Mouse (Mus musculus): ENCODE data around the gene Rab40c. TPM values are rescaled to one million over a fixed set of nuclear protein-coding genes. Genes with fewer than 3 reads are reported as not detected.

Gene Rab40c
- polyA plus RNA-seq, 2 experiments, result 3.4 to 6.4 TPM

DNA sequence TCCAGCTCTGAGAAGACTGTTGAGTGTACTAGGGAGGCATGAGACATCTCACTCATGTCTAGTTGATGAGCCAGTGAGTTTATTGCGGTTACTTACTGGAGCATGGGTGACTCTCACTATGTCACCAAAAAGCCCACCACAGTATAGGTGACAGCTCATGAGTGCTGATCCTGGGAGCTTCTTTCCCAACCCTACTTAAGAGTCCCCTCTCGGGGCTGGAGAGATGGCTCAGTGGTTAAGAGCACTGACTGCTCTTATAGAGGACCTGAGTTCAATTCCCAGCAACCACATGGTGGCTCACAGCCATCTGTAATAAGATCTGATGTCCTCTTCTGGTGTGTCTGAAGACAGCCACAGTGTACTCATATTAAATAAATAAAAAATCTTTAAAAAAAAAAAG lies 49.6 kb downstream of the Rab40c start:
- Histone ChIP-seq H3K9ac (replicated peaks) (no peak overlapping the region), H3K4me3 (ENCODE audit: insufficient read depth in 1 of 2, low read depth in 2 of 2, low read length in 2 of 2) (no peak overlapping the region), H3K4me1 (replicated peaks; ENCODE audit: control insufficient read depth in 2 of 2, insufficient read depth in 2 of 2, low read length in 1 of 2) (peaks cover 0 to 22% of the 10 kb centered on the region in 2 experiments; a peak in 3 of 4 replicates), H3K27me3 (ENCODE audit: control insufficient read depth, insufficient read depth, low read length) (no peaks in the 10 kb centered on the region), H3K4me2 (ENCODE audit: low read depth) (no peak overlapping the region), H3K36me3 (replicated peaks; ENCODE audit: control insufficient read depth, insufficient read depth, low read depth) (no peaks in the 10 kb centered on the region; the same call in 1 of the 2 replicates), H3K9me3 (ENCODE audit: control insufficient read depth, low read length) (no peaks in the 10 kb centered on the region), H3K27ac (no peak overlapping the region)
- DNase-seq (ENCODE audit: low read depth in 3 of 3, low spot score in 3 of 3) (no peak), ATAC-seq (ENCODE audit: insufficient read depth) (no peak)
- 73% methylated on average over 2 of the region's 2 CpGs for WGBS (ENCODE audit: insufficient replicate concordance)
- no peak for TF ChIP-seq CTCF (IDR thresholded peaks at IDR 0.05; ENCODE audit: low read depth)
- no peak for TF ChIP-seq EP300 (IDR thresholded peaks at IDR 0.05; ENCODE audit: low read depth)

GRCm38 (mm10) chr17:25869498-25869897 lies 50.0 kb downstream of the Rab40c start:
- 87% methylated on average over 8 of the region's 8 CpGs for WGBS (ENCODE audit: insufficient replicate concordance)
- no peak for DNase-seq (ENCODE audit: low read depth in 3 of 3, low spot score in 3 of 3)
- no peaks in the 10 kb centered on the region; the same call in 1 of the 2 replicates for H3K36me3 ChIP-seq (replicated peaks; ENCODE audit: control insufficient read depth, insufficient read depth, low read depth)
- H3K27me3 ChIP-seq (ENCODE audit: control insufficient read depth, insufficient read depth, low read length), result no peaks in the 10 kb centered on the region
- ATAC-seq (ENCODE audit: insufficient read depth), result no peak
- H3K4me3 ChIP-seq (ENCODE audit: insufficient read depth in 1 of 2, low read depth in 2 of 2, low read length in 2 of 2), result no peak overlapping the region
- H3K4me1 ChIP-seq (replicated peaks; ENCODE audit: control insufficient read depth in 2 of 2, insufficient read depth in 2 of 2, low read length in 1 of 2), result peaks cover 0 to 22% of the 10 kb centered on the region in 2 experiments; a peak in 3 of 4 replicates
- no peaks in the 10 kb centered on the region for H3K9me3 ChIP-seq (ENCODE audit: control insufficient read depth, low read length)
- TF ChIP-seq CTCF (IDR thresholded peaks at IDR 0.05; ENCODE audit: low read depth) (no peak), EP300 (IDR thresholded peaks at IDR 0.05; ENCODE audit: low read depth) (no peak)
- no peak overlapping the region for H3K4me2 ChIP-seq (ENCODE audit: low read depth)
- H3K27ac ChIP-seq, result no peak overlapping the region
- H3K9ac ChIP-seq (replicated peaks), result no peak overlapping the region

DNA sequence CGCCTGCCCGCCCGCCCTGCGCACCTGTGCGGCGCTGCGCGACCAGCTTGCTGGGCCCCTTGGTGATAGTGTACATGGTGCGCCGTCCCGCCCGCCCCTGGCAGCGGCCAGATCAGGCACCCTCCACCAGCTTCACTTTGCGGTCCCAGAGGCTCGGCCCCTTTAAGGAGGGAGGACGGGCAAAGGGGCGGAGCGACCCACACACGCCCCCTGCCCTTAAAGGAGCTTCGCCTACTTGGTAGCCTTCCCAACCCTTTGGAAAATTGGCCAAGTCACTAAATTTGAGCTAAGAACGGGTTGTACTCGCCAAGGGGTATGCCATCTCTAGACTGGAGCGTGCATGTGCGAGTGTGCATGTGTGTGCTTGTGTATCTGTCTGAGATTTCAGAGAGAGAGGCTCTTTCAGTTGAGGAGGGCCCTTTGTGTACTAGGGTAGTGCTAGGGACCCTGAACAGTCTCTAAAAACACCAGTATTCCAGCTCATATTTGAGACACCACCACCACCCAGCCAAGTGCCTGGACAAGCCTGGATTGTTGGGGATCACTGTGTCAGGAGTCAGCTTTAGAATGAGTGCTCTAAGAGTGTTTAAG lies 50.8 kb downstream of the Rab40c start, which contains the start of gene Mcrip2:
Gene Mcrip2 (minus strand): TSS at position 164 of the 591 bp plus-strand sequence.
- DNase-seq (ENCODE audit: low read depth in 3 of 3, low spot score in 3 of 3), result no peak
- TF ChIP-seq EP300 (IDR thresholded peaks at IDR 0.05; ENCODE audit: low read depth) (no peak), CTCF (IDR thresholded peaks at IDR 0.05; ENCODE audit: low read depth) (0 out of 2 replicates have a peak, but pooled peaks have one; percentile 7)
- Histone ChIP-seq H3K4me1 (replicated peaks; ENCODE audit: control insufficient read depth in 2 of 2, insufficient read depth in 2 of 2, low read length in 1 of 2) (peaks cover 0 to 15% of the 10 kb centered on the region in 2 experiments; a peak in 3 of 4 replicates), H3K9me3 (ENCODE audit: control insufficient read depth, low read length) (no peaks in the 10 kb centered on the region), H3K27me3 (ENCODE audit: control insufficient read depth, insufficient read depth, low read length) (no peaks in the 10 kb centered on the region), H3K4me2 (ENCODE audit: low read depth) (peak within 1 kb of the TSS; percentile 85), H3K27ac (peak within 1 kb of the TSS; percentile 32), H3K4me3 (ENCODE audit: insufficient read depth in 1 of 2, low read depth in 2 of 2, low read length in 2 of 2) (peak within 1 kb of the TSS; percentile 54 to 77), H3K36me3 (replicated peaks; ENCODE audit: control insufficient read depth, insufficient read depth, low read depth) (no peaks in the 10 kb centered on the region; the same call in 1 of the 2 replicates), H3K9ac (replicated peaks) (peak within 1 kb of the TSS; percentile 60)
- WGBS (ENCODE audit: insufficient replicate concordance), result under 1% methylated on average over 24 of the region's 24 CpGs
- ATAC-seq (ENCODE audit: insufficient read depth), result peak; percentile 76

- Histone ChIP-seq H3K4me3 (ENCODE audit: insufficient read depth in 1 of 2, low read depth in 2 of 2, low read length in 2 of 2) (peak overlapping the region; percentile 54 to 77), H3K9ac (replicated peaks) (peak overlapping the region; percentile 60), H3K4me1 (replicated peaks; ENCODE audit: control insufficient read depth in 2 of 2, insufficient read depth in 2 of 2, low read length in 1 of 2) (peaks cover 0 to 15% of the 10 kb centered on the region in 2 experiments; a peak in 3 of 4 replicates), H3K9me3 (ENCODE audit: control insufficient read depth, low read length) (no peaks in the 10 kb centered on the region), H3K27me3 (ENCODE audit: control insufficient read depth, insufficient read depth, low read length) (no peaks in the 10 kb centered on the region), H3K36me3 (replicated peaks; ENCODE audit: control insufficient read depth, insufficient read depth, low read depth) (no peaks in the 10 kb centered on the region; the same call in 1 of the 2 replicates), H3K4me2 (ENCODE audit: low read depth) (peak overlapping the region; percentile 85), H3K27ac (peak overlapping the region; percentile 32)
- DNase-seq (ENCODE audit: low read depth in 3 of 3, low spot score in 3 of 3) (no peak), ATAC-seq (ENCODE audit: insufficient read depth) (peak; percentile 63)
- TF ChIP-seq EP300 (IDR thresholded peaks at IDR 0.05; ENCODE audit: low read depth), result no peak
- no peak for TF ChIP-seq CTCF (IDR thresholded peaks at IDR 0.05; ENCODE audit: low read depth)
- under 1% methylated on average over 42 of the region's 42 CpGs for WGBS (ENCODE audit: insufficient replicate concordance)
Observed at GRCm38 (mm10) chr17:25867836-25868600, 51.5 kb downstream of the Rab40c start.

- H3K27me3 ChIP-seq (ENCODE audit: control insufficient read depth, insufficient read depth, low read length), result no peaks in the 10 kb centered on the region
- peak overlapping the region; percentile 54 to 77 for H3K4me3 ChIP-seq (ENCODE audit: insufficient read depth in 1 of 2, low read depth in 2 of 2, low read length in 2 of 2)
- H3K9ac ChIP-seq (replicated peaks), result peak overlapping the region; percentile 60
- DNase-seq (ENCODE audit: low read depth in 3 of 3, low spot score in 3 of 3) (no peak), ATAC-seq (ENCODE audit: insufficient read depth) (peak; percentile 41)
- H3K4me1 ChIP-seq (replicated peaks; ENCODE audit: control insufficient read depth in 2 of 2, insufficient read depth in 2 of 2, low read length in 1 of 2), result peaks cover 0 to 15% of the 10 kb centered on the region in 2 experiments; a peak in 3 of 4 replicates
- 4% methylated on average over 7 of the region's 7 CpGs for WGBS (ENCODE audit: insufficient replicate concordance)
- H3K4me2 ChIP-seq (ENCODE audit: low read depth), result peak overlapping the region; percentile 85
- no peaks in the 10 kb centered on the region; the same call in 1 of the 2 replicates for H3K36me3 ChIP-seq (replicated peaks; ENCODE audit: control insufficient read depth, insufficient read depth, low read depth)
- no peaks in the 10 kb centered on the region for H3K9me3 ChIP-seq (ENCODE audit: control insufficient read depth, low read length)
- TF ChIP-seq CTCF (IDR thresholded peaks at IDR 0.05; ENCODE audit: low read depth), result no peak
- no peak for TF ChIP-seq EP300 (IDR thresholded peaks at IDR 0.05; ENCODE audit: low read depth)
- peak overlapping the region; percentile 32 for H3K27ac ChIP-seq
Observed at GRCm38 (mm10) chr17:25867509-25867835, 52.1 kb downstream of the Rab40c start.
